In genomic region chr13:6042495-6042894, GRCm38 (mm10) we compare ENCODE assay signal across 18 mouse cellular contexts.
"Had no signal": no experiment of that assay in that cellular context is flagged by ENCODE, and none has a peak within 500 bp of the region (broad histone marks: within the 10 kb centered on the region; RNA-seq: fewer than 3 reads in every experiment).

No protein-coding gene starts in this region.

- H3K9me3 ChIP-seq: limb, embryonic 12.5 days; liver, embryonic 13.5 days; lung, embryonic 15.5 days; megakaryocyte, embryonic 14.5 days; midbrain, embryonic 15.5 days; neural tube, embryonic 12.5 days; stomach, embryonic 15.5 days had no signal

- H3K27ac ChIP-seq: layer of hippocampus, adult 2 months; limb, embryonic 12.5 days; liver, embryonic 13.5 days; lung, embryonic 15.5 days; macrophage; midbrain, embryonic 15.5 days; neural tube, embryonic 12.5 days; stomach, embryonic 15.5 days had no signal

- H3K36me3 ChIP-seq: limb, embryonic 12.5 days; liver, embryonic 13.5 days; lung, embryonic 15.5 days; midbrain, embryonic 15.5 days; neural tube, embryonic 12.5 days; stomach, embryonic 15.5 days had no signal

- H3K4me2 ChIP-seq: limb, embryonic 12.5 days; liver, embryonic 13.5 days; lung, embryonic 15.5 days; midbrain, embryonic 11.5 days; midbrain, embryonic 15.5 days; neural tube, embryonic 12.5 days; stomach, embryonic 15.5 days had no signal

- H3K27me3 ChIP-seq: limb, embryonic 12.5 days; liver, embryonic 13.5 days; lung, embryonic 15.5 days; megakaryocyte, embryonic 14.5 days; midbrain, embryonic 15.5 days; neural tube, embryonic 12.5 days; stomach, embryonic 15.5 days had no signal

- H3K9ac ChIP-seq: limb, embryonic 12.5 days; liver, embryonic 13.5 days; liver, postnatal 0 days; lung, embryonic 15.5 days; midbrain, embryonic 15.5 days; neural tube, embryonic 12.5 days; stomach, embryonic 15.5 days had no signal

- H3K4me1 ChIP-seq: limb, embryonic 12.5 days; liver, embryonic 13.5 days; lung, embryonic 15.5 days; megakaryocyte, embryonic 14.5 days; neural tube, embryonic 12.5 days; stomach, embryonic 15.5 days had no signal

- H3K4me3 ChIP-seq: layer of hippocampus, adult 2 months; limb, embryonic 12.5 days; liver, embryonic 13.5 days; lung, embryonic 15.5 days; megakaryocyte, embryonic 14.5 days; midbrain, embryonic 15.5 days; neural tube, embryonic 12.5 days; stomach, embryonic 15.5 days had no signal

- ATAC-seq: liver, postnatal 0 days; midbrain, embryonic 15.5 days had no signal

- DNase-seq: kidney, postnatal 10 days; kidney, postnatal 4 days; liver; liver, embryonic 13.5 days; liver, postnatal 0 days; lung, postnatal 14 days; right cerebral cortex, postnatal 14 days; thymus, adult 2 months; thymus, postnatal 25 days had no signal
